Mouse (Mus musculus) megakaryocyte-erythroid progenitor cell, adult 5-6 weeks (primary cell): Measurements from ENCODE around the gene Tspan2. TPM values are rescaled to one million over a fixed set of nuclear protein-coding genes. Genes with fewer than 3 reads are reported as not detected.
A peak's percentile ranks its signal among the peaks of the same experiment; 100 is the strongest.

ENCODE experiments used
- ATAC-seq: replicated peaks from 2 replicates; pipeline ENCODE4 v1.8.0; 2016; ENCODE audit warnings: mild to moderate bottlenecking, inconsistent platforms; ENCODE audit not compliant: severe bottlenecking, poor library complexity, low FRiP score, low TSS enrichment
- total RNA-seq, 2 experiments: library from RNA; stranded (forward) in 1 of 2; stranded (reverse) in 1 of 2; fragments of 200-1000, 215-1000 nt in 1 of 2; fragments of >200 nt in 1 of 2; fragmentation: Nextera tagmentation in 1 of 2; gene quantifications; 2 replicates each; pipeline ENCODE4 v1.2.3; 2014 to 2017

The Tspan2 gene
- total RNA-seq, 2 experiments from 2014 or later = 1.6 TPM; not detected in 1

DNA sequence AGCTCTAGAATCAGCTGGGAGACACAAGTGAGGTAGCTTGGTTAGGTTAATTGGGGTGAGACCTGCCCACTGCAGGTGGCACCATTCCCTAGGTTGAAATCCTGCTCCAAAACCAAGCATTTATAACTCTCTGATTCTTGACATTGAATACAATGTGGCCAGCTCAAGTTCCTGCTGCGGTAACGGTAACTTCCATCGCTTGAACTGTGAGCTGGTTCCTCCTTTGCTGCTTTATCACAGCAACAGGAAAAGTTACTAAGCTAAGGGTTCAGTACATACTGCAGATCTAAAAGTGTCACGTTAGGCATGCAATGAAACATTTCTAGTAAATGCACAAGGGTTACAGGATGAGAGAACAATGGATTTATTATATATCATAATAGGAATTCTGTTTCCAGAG is 1.7 kb upstream of the Tspan2 start:
- no peak for ATAC-seq

DNA sequence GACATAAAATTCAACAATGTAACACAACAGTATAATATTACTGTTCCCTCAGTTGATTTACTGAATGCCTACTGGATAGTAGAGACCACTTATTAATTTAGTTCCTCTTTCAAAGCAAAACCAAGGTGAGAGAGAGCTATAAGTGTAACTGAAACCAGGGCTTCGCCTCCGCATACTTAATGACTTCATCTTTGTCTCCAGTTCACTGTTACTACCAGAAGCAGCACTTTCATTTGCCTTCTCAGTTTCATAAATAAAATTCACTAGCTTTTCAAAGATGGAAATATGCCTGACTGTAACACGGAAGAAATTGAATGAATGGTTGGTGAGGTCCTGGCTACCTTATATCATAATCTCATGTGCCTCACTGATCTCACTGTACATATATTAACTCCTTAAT is 1.3 kb upstream of the Tspan2 start:
- no peak for ATAC-seq

DNA sequence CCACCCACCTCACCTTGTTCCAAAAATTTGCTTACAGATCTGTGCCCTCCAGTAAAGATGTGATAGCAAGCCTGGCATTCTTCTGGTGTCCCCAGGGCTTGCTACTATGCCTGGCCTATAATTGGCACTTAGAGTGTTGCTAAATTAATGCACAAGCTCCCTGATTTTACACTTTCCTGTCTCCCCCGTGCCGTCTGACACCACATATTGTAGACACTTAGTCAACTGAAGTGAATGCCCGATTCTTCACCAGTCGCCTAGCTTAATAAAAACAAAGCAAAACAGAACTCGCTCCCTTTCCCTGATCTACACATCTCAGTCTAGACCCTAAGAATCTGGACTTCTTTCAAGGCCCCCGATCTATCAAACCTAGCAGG is 405 bp upstream of the Tspan2 start:
- ATAC-seq = no peak

DNA sequence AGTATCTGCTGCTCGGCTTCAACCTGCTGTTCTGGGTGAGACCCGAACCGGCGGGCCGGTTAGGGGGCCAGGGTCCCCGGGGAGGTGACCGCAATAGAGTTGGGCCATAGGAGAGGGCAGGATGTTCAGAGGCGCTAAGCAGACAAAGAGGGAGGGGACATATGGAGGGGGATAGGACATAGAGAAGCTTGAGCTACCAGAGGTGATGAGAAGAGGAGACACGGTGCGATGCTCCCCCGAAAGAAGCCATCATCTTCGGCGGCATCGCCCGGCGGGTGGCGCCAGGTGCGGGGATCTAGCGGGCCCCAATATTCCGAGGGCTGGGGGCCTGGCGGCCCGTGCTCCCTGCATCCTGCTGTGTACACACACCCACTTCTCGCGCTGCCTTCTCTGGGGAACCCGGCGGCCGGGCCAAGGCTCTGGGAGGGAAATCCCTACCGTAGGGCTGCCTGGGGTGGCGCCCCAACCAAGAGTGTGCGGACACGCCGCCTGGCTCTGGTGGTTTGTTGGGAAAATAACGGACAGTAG is 766 bp downstream of the Tspan2 start:
- peak; percentile 58 for ATAC-seq

GRCm38 (mm10) chr3:102735638-102736037 is 1.3 kb downstream of the Tspan2 start:
- ATAC-seq = no peak

DNA sequence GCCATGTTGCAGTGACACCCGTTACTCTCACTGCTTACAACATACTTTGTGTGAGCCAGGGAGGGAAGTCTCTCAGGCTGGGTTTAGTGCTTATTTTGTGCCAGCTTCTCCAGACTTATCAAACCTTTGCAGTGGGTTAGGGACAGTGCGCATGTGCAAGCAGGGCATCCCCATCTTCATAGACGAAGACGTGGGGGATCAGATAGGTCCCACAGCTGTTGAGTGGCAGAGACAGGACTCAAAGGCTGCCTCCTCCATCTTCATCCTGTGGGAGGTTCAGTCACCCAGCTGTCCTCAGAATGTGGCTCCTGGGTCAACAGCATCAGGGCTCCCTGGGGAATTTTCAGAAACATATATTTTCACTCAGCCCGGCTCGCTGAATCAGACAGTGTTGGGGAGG is 2.1 kb downstream of the Tspan2 start:
- ATAC-seq = no peak; the same call in 1 of the 2 replicates

- ATAC-seq = no peak
These were observed 2.8 kb downstream of the Tspan2 start for GRCm38 (mm10) chr3:102737106-102737505.

GRCm38 (mm10) chr3:102738161-102738901 is 4.0 kb downstream of the Tspan2 start:
- ATAC-seq = no peak

DNA sequence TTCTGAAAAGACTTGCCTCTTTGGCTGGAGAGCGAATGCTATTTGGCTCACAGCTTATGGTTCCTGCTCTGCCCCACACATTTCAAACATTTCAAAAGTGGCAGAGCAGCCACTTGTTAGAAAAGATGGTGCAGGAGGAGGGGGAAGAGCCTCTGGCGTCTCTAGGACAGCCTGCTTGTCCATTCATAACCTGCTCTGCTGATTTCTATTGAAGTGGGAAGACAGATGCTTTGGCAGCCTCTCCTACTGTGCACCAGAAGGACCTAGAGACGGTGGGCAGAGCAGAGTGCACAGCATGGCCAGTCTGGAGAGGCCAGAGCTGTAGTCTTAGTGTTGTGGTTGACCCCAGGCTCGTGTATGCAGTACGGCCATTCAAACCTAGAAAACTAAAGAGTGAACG is 4.6 kb downstream of the Tspan2 start:
- no peak for ATAC-seq

DNA sequence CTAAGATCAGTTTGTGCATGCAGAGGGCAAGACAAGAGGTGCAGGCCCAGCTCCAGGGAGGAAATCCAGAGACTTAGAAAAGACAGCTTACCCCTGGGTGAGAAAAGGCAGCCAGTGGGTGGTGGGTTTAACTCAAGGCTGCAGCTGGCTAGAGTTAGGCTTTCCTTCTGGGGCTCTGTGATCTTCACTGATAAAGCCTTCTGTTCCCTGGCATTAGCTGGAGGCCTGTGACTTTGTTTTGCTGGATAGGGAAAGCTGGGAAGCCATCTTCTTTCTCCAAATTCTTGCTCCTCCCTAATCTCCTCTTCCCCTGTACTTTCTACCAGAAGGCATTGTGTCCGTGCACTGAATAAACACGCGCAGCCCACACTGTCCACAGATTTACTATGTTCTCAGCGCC is 8.4 kb downstream of the Tspan2 start:
- no peak for ATAC-seq

DNA sequence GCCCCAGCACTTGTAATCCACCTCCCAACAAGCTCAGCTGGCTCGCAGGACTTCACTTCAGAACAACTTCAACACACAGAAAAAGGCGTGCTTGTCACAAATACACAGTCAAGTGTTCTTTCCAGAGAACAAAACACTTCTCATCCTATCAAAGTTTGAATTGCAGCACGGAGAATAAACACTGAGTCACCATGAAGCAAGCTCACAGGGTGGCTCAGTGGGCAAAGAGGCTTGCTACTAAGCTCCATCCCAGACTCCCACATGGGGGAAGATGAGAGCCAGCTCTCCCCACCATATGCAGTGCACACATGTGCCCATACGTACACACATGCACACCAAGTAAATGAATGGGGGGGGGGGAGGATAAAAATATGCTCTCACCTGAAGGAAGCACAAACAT is 8.9 kb downstream of the Tspan2 start:
- no peak for ATAC-seq

DNA sequence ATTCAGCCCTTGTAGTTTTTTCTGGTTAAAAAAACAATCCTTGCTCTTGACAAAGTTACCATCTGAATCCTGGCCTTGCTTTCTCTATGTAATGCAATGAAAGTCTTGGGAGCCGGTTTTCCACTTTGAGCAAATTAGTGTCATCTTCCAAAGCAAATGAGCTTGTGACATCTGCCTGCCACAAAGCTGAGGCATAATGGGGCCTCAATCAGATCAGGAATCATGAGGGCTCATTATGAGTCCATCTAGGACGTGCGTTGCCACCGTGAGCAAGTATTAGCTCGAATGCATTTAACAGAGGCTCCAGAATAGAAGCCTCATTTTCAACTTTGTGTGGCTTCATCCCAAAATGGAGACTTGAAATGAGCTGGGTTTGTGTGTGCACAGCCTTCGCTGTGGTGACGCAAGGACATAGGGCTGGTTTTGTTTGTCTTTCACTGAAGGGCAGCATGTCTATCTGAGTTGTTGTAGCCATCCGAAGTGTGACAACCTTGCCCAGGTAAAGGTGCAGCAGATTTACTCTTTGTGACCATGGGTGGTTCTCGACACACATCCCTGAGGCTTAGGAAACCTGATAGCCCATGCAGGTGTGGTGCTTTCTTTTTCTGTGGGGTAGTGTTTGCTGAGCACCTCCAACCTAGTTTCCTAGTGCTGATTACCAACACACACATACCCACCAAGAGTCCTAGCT is 9.6 kb downstream of the Tspan2 start:
- ATAC-seq = no peak

DNA sequence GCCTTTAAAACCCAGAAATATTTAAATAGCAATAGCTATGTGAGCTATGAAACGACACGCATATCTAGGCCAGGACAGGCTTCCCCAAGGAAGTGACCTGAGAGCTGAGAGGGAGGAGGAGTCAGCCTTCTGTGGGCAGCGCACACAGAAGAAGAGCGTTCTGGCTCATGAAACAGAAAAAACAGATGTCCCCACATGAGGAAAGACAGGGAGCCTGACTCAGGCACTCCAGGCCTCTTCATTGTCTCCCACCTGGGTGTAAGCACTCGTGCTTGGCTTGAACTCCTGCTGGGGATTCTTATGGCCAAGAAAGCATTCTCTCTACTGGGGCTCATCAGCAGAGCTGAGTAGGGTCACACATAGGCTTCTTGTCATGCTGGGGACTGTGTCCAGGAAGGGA is 10.3 kb downstream of the Tspan2 start:
- ATAC-seq = peak; percentile 23; the same call in 1 of the 2 replicates

DNA sequence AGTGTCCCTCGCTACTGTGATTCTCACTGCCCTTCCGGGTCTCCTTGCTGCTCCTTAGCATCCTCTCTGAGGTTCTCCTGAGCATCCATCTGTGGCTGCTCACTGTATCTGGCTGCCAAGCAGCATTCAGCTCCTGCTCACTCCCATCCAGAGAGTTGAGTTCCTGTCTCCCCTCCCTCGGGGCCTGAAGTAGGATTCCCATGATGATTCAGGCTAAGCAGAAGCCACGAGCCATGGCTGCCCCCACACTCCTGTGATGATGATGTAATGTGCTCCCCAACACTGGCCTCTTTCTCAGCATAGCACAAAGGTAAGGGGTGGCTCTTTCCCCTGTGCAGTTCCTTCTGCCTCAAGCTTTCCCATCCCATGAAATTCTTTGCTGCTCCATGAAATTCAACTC is 11.8 kb downstream of the Tspan2 start:
- no peak for ATAC-seq

DNA sequence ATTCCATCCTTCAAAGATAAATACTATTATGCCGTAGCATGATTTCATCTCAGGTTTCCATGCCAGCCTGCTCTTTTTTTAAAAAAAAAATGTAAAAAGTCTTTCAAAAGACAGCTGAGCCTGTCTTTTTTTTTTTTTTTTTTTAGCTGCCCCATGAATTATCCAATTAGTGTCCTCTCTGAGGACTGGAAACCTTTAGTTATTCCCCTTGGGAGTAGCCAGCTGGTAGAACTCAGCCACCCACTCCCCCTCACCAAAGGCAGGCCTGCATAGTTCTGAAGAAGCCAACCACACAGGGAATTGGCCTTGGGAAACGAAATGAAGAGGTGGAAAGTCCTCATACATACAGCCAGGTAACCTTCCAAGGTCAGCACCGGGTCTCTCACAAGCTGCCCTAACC is 13.7 kb downstream of the Tspan2 start:
- no peak for ATAC-seq

DNA sequence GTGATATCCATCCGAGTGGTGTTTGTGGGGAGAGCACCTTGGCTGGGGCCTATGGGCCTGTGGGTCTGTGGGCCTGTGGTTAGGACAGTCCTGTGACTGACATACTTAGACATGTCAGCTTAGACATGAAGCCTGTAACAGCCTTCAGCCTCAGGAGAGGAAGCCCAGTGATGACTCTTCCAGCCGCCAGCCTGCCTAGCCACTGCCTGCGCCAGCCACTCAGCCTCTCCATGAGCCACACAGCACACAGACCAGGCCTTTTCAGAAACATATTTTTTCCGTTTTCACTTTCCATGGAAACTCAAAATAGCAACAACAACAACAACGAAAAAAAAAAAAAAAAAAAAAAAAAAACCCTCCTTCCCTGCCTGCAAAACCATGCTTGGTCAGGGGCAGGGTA is 14.4 kb downstream of the Tspan2 start:
- ATAC-seq = no peak

- ATAC-seq = no peak
These were observed 16.8 kb downstream of the Tspan2 start for GRCm38 (mm10) chr3:102751136-102751535.

- ATAC-seq = no peak
These were observed 17.2 kb downstream of the Tspan2 start for GRCm38 (mm10) chr3:102751536-102751935.

GRCm38 (mm10) chr3:102752053-102752452 is 17.7 kb downstream of the Tspan2 start:
- no peak for ATAC-seq

GRCm38 (mm10) chr3:102752457-102752856 is 18.1 kb downstream of the Tspan2 start:
- no peak for ATAC-seq

DNA sequence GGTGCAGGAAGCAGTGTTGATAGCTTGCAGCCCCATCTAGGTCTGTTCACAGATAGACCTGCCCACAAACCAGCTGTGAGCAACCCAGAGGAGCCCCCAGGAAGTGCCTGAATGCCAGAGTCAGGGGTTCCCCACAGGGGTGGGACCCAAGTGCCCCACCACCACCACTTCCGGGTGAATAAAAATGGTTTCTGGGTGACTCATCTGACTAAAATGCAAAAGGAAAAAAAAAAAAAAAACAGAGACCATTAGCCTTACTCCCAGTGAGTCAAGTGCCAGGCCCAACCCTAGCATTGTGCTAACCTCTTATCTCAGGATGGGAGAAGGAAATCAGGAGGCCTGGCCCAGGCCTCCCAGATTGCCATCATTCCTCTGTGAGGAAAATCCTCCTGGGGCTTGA is 21.5 kb downstream of the Tspan2 start:
- no peak for ATAC-seq
